Mouse (Mus musculus) mouse trophoblast stem cell (cell line): Measurements from ENCODE around the gene Usp25.

ENCODE experiments used
- in situ Hi-C, 2 experiments: fragments of 300-500 bp; cut with MseI, MboI; formaldehyde crosslinking; loops; 2 replicates in 1 of 2; 3 replicates in 1 of 2; pipeline ENCODE4 v1.15.1; 2025

Usp25 gene

GRCm38 (mm10) chr16:77140651-77141050 is 127.1 kb downstream of the Usp25 start:
- in situ Hi-C loops = loop anchor here in 1 of 2 experiments (25.0 kb wide), 1 partner anchor 297 kb away; no protein-coding TSS in a partner anchor

- in situ Hi-C loops = loop anchor here in 1 of 2 experiments (25.0 kb wide), 1 partner anchor 290 kb away; no protein-coding TSS in a partner anchor
Measured at GRCm38 (mm10) chr16:77146801-77147200, 133.3 kb downstream of the Usp25 start.

GRCm38 (mm10) chr16:77150338-77150737 is 136.8 kb downstream of the Usp25 start:
- in situ Hi-C loops = no loop called here

GRCm38 (mm10) chr16:77150884-77151283 is 137.4 kb downstream of the Usp25 start:
- in situ Hi-C loops = no loop called here

GRCm38 (mm10) chr16:77152288-77152687 is 138.8 kb downstream of the Usp25 start:
- in situ Hi-C loops = no loop called here

- in situ Hi-C loops = no loop called here
Measured at GRCm38 (mm10) chr16:77153216-77153715, 139.8 kb downstream of the Usp25 start.

- in situ Hi-C loops = no loop called here
Measured at GRCm38 (mm10) chr16:77153815-77154214, 140.3 kb downstream of the Usp25 start.

- in situ Hi-C loops = no loop called here
Measured at GRCm38 (mm10) chr16:77154831-77155230, 141.3 kb downstream of the Usp25 start.
